Mouse (Mus musculus) limb, embryonic 14.5 days (tissue): ENCODE measurements around the gene Traf3. TPM values are rescaled to one million over a fixed set of nuclear protein-coding genes. Genes with fewer than 3 reads are reported as not detected.

Experiments
- ATAC-seq: fragments of 200-750 bp; cut with Nextera tagmentation; 2 replicates; pipeline ENCODE4 v1.8.0; 2017; ENCODE audit warnings: low read depth, moderate number of reproducible peaks, moderate TSS enrichment; ENCODE audit not compliant: low FRiP score
- DNase-seq: peaks from one replicate; pipeline ENCODE4 v3.0.0-alpha.2; 2015; ENCODE audit warnings: low spot score
- H3K27ac ChIP-seq: fragments of 300-500 bp; sonication (generic); replicated peaks from 2 replicates; pipeline ENCODE4 v1.5.1; 2014; ENCODE audit warnings: low read depth, mild to moderate bottlenecking, low read length, moderate library complexity, mixed read lengths
- H3K27me3 ChIP-seq: fragments of 300-500 bp; sonication (generic); 2 replicates; pipeline ENCODE4 v1.6.1; 2014; ENCODE audit warnings: low read length, mixed read lengths; ENCODE audit not compliant: control insufficient read depth, insufficient read depth
- H3K36me3 ChIP-seq: fragments of 300-500 bp; sonication (generic); 2 replicates; pipeline ENCODE4 v1.6.1; 2014; ENCODE audit warnings: mild to moderate bottlenecking, low read length, moderate library complexity, mixed read lengths; ENCODE audit not compliant: control insufficient read depth, insufficient read depth
- H3K4me1 ChIP-seq: fragments of 300-500 bp; sonication (generic); 2 replicates; pipeline ENCODE4 v1.6.1; 2014; ENCODE audit warnings: antibody characterized with exemption, low read length, mixed read lengths; ENCODE audit not compliant: control insufficient read depth, insufficient read depth
- H3K4me2 ChIP-seq: fragments of 300-500 bp; sonication (generic); replicated peaks from 2 replicates; pipeline ENCODE4 v1.6.1; 2014; ENCODE audit warnings: low read depth, mild to moderate bottlenecking, low read length, moderate library complexity; ENCODE audit not compliant: severe bottlenecking
- H3K4me3 ChIP-seq: fragments of 300-500 bp; sonication (generic); replicated peaks from 2 replicates; pipeline ENCODE4 v1.5.1; 2014; ENCODE audit warnings: low read length
- H3K9ac ChIP-seq: fragments of 300-500 bp; sonication (generic); 2 replicates; pipeline ENCODE4 v1.6.1; 2014; ENCODE audit warnings: mild to moderate bottlenecking, low read depth, low read length, moderate library complexity; ENCODE audit not compliant: severe bottlenecking
- H3K9me3 ChIP-seq: fragments of 300-500 bp; sonication (generic); 2 replicates; pipeline ENCODE4 v1.6.1; 2016; ENCODE audit warnings: low read length; ENCODE audit not compliant: control insufficient read depth
- POLR2A ChIP-seq: fragments of 200-500 bp; IDR thresholded peaks from 2 replicates; pipeline ENCODE4 v1.8.0; 2012; ENCODE audit warnings: inconsistent platforms, mild to moderate bottlenecking, moderate library complexity, borderline replicate concordance; ENCODE audit not compliant: insufficient read depth, insufficient read length; ENCODE audit errors: extremely low read depth
- WGBS: fragments of 180-500 bp; shearing (Covaris S2); extraction: QIAGEN DNeasy Blood & Tissue Kit; methylation state at CpG from one replicate; pipeline ENCODE4 v1.1.7; 2014; 5-methylcytosine and 5-hydroxymethylcytosine counted together
- polyA plus RNA-seq, 2 experiments: library from polyadenylated mRNA; depleted of rRNA in 1 of 2; stranded (reverse) in 1 of 2; unstranded in 1 of 2; fragments of >200 nt; fragmentation: Nextera tagmentation in 1 of 2; extraction: Ambion mirVana in 1 of 2; gene quantifications; 2 replicates each; pipeline versions ENCODE4 v1.2.1 to v1.2.3; 2012 to 2014

Traf3 gene
- polyA plus RNA-seq, 2 experiments = 12.8 to 20.2 TPM

- no peak overlapping the region for H3K4me3 ChIP-seq
- no peak for TF ChIP-seq POLR2A
- no peak overlapping the region for H3K9ac ChIP-seq
- no peaks in the 10 kb centered on the region for H3K4me1 ChIP-seq
- DNase-seq = no peak
- no peak overlapping the region for H3K27ac ChIP-seq
- 74% methylated on average over 4 of the region's 4 CpGs for WGBS
- peaks cover 32% of the 10 kb centered on the region for H3K27me3 ChIP-seq
- H3K4me2 ChIP-seq = no peak overlapping the region
- peaks cover 18% of the 10 kb centered on the region for H3K36me3 ChIP-seq
- no peak for ATAC-seq
- no peaks in the 10 kb centered on the region for H3K9me3 ChIP-seq
These were observed 101.6 kb downstream of the Traf3 start for GRCm38 (mm10) chr12:111267673-111268325.

GRCm38 (mm10) chr12:111270629-111271277, 104.6 kb downstream of the Traf3 start, which contains the start of gene Amn:
TSS of gene Amn (plus strand) at chr12:111271095.
- Histone ChIP-seq H3K9me3 (no peaks in the 10 kb centered on the region), H3K9ac (no peak within 1 kb of the TSS), H3K4me1 (peaks cover 19% of the 10 kb centered on the region)

GRCm38 (mm10) chr12:111271406-111271805, 105.2 kb downstream of the Traf3 start:
- no peak for ATAC-seq
- H3K27ac ChIP-seq = no peak overlapping the region
- H3K4me3 ChIP-seq = peak overlapping the region; percentile 9; the same call in 1 of the 2 replicates
- H3K9me3 ChIP-seq = no peaks in the 10 kb centered on the region
- peaks cover 68% of the 10 kb centered on the region for H3K27me3 ChIP-seq
- no peak overlapping the region; the same call in 1 of the 2 replicates for H3K4me2 ChIP-seq
- no peak for DNase-seq
- H3K4me1 ChIP-seq = peaks cover 19% of the 10 kb centered on the region
- 9% methylated on average over 23 of the region's 28 CpGs for WGBS
- no peaks in the 10 kb centered on the region; the same call in 1 of the 2 replicates for H3K36me3 ChIP-seq
- TF ChIP-seq POLR2A = no peak
- H3K9ac ChIP-seq = no peak overlapping the region

More at GRCm38 (mm10) chr12:111270629-111271277, 104.6 kb downstream of the Traf3 start, which contains the start of gene Amn:
- Histone ChIP-seq H3K4me3 (peak within 1 kb of the TSS; percentile 9; the same call in 1 of the 2 replicates), H3K36me3 (no peaks in the 10 kb centered on the region; the same call in 1 of the 2 replicates), H3K4me2 (no peak within 1 kb of the TSS; the same call in 1 of the 2 replicates), H3K27ac (no peak within 1 kb of the TSS), H3K27me3 (peaks cover 61% of the 10 kb centered on the region)
- no peak for TF ChIP-seq POLR2A
- WGBS = 37% methylated on average over 21 of the region's 25 CpGs
- ATAC-seq = no peak
- DNase-seq = no peak

GRCm38 (mm10) chr12:111271966-111272365, 105.8 kb downstream of the Traf3 start:
- Histone ChIP-seq H3K9me3 (no peaks in the 10 kb centered on the region), H3K4me3 (no peak overlapping the region), H3K9ac (no peak overlapping the region), H3K27ac (no peak overlapping the region), H3K27me3 (peaks cover 74% of the 10 kb centered on the region), H3K4me2 (no peak overlapping the region), H3K4me1 (peaks cover 19% of the 10 kb centered on the region), H3K36me3 (no peaks in the 10 kb centered on the region)
- ATAC-seq = no peak
- no peak for TF ChIP-seq POLR2A
- WGBS = 21% methylated on average over 8 of the region's 8 CpGs
- no peak for DNase-seq

- Histone ChIP-seq H3K9ac (no peak overlapping the region), H3K27me3 (peaks cover 75% of the 10 kb centered on the region), H3K27ac (no peak overlapping the region), H3K4me3 (no peak overlapping the region), H3K4me2 (no peak overlapping the region), H3K36me3 (no peaks in the 10 kb centered on the region), H3K4me1 (peaks cover 19% of the 10 kb centered on the region), H3K9me3 (no peaks in the 10 kb centered on the region)
- ATAC-seq (no peak), DNase-seq (peak; percentile 68)
- TF ChIP-seq POLR2A = no peak
- whole genome bisulfite sequencing = 19% methylated on average over 12 of the region's 12 CpGs
These were observed 106.2 kb downstream of the Traf3 start for GRCm38 (mm10) chr12:111272420-111272819.
